Mouse (Mus musculus) liver, embryonic 16.5 days (tissue): ENCODE measurements around the gene Olfr839-ps1. TPM values are rescaled to one million over a fixed set of nuclear protein-coding genes. Genes with fewer than 3 reads are reported as not detected.

Experiments
- ATAC-seq: fragments of 200-750 bp; cut with Nextera tagmentation; 2 replicates; pipeline ENCODE4 v1.8.0; 2017; ENCODE audit warnings: low read depth, mild to moderate bottlenecking, moderate number of reproducible peaks, moderate library complexity
- H3K27ac ChIP-seq: fragments of 300-500 bp; sonication (generic); 2 replicates; pipeline ENCODE4 v1.5.1; 2014; ENCODE audit warnings: mild to moderate bottlenecking, low read length
- H3K27me3 ChIP-seq: fragments of 300-500 bp; sonication (generic); 2 replicates; pipeline ENCODE4 v1.6.1; 2014; ENCODE audit warnings: low read depth, low read length, mixed read lengths; ENCODE audit not compliant: control insufficient read depth, insufficient read depth
- H3K36me3 ChIP-seq: fragments of 300-500 bp; sonication (generic); 2 replicates; pipeline ENCODE4 v1.6.1; 2014; ENCODE audit warnings: mild to moderate bottlenecking; ENCODE audit not compliant: control insufficient read depth, insufficient read depth
- H3K4me1 ChIP-seq: fragments of 300-500 bp; sonication (generic); 2 replicates; pipeline ENCODE4 v1.6.1; 2014; ENCODE audit warnings: low read depth, low read length, mixed read lengths; ENCODE audit not compliant: control insufficient read depth
- H3K4me2 ChIP-seq: fragments of 300-500 bp; sonication (generic); 2 replicates; pipeline ENCODE4 v1.6.1; 2014; ENCODE audit warnings: low read depth, low read length, mixed read lengths
- H3K4me3 ChIP-seq: fragments of 300-500 bp; sonication (generic); 2 replicates; pipeline ENCODE4 v1.5.1; 2014; ENCODE audit warnings: low read depth, mild to moderate bottlenecking, low read length
- H3K9ac ChIP-seq: fragments of 300-500 bp; sonication (generic); 2 replicates; pipeline ENCODE4 v1.6.1; 2014; ENCODE audit warnings: low read depth, low read length
- H3K9me3 ChIP-seq: fragments of 300-500 bp; sonication (generic); replicated peaks from 2 replicates; pipeline ENCODE4 v1.6.1; 2016; ENCODE audit warnings: low read length; ENCODE audit not compliant: control insufficient read depth
- WGBS: fragments of 180-500 bp; shearing (Covaris S2); extraction: QIAGEN DNeasy Blood & Tissue Kit; methylation state at CpG from one replicate; pipeline ENCODE4 v1.1.7; 2014; ENCODE audit not compliant: insufficient replicate concordance; 5-methylcytosine and 5-hydroxymethylcytosine counted together
- polyA plus RNA-seq: library from polyadenylated mRNA; unstranded; fragments of >200 nt; fragmentation: Nextera tagmentation; extraction: Ambion mirVana; gene quantifications from 2 replicates; pipeline ENCODE4 v1.2.1, GENCODE M21; 2015

Gene Olfr839-ps1
- not detected in 2 replicates for polyA plus RNA-seq

DNA sequence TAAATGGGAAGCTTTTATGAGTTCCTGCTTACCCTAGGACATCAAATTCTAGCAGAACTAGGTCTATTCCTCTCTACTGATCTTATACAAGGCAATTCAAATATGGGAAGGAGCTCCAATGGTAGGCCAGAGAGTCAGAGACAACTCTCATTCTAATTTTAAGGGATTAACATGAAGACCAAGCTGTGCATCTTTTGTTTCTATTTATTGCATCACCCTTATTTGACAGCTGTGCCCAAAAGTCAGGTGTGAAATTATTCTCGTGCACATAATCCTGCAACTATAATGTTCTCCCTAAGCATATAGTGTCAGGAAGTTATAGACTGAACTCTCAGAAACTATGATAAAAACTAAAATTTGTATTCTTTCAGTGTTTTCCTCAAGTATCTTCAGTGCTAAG is at the start of gene Olfr839-ps1:
Gene Olfr839-ps1, minus strand, starts transcription at position 101 of the 400 bp plus-strand sequence.
- Histone ChIP-seq H3K4me3 (no peak within 1 kb of the TSS), H3K27ac (no peak within 1 kb of the TSS), H3K4me2 (no peak within 1 kb of the TSS), H3K27me3 (no peaks in the 10 kb centered on the region), H3K9me3 (no peaks in the 10 kb centered on the region), H3K9ac (no peak within 1 kb of the TSS), H3K4me1 (no peaks in the 10 kb centered on the region), H3K36me3 (no peaks in the 10 kb centered on the region)
- 50% methylated on average over 1 of the region's 1 CpGs for WGBS
- ATAC-seq = no peak

- H3K9me3 ChIP-seq = no peaks in the 10 kb centered on the region
- no peak within 1 kb of the TSS for H3K9ac ChIP-seq
- H3K4me1 ChIP-seq = no peaks in the 10 kb centered on the region
- no peak for ATAC-seq
- no peak within 1 kb of the TSS for H3K27ac ChIP-seq
- no peaks in the 10 kb centered on the region for H3K27me3 ChIP-seq
- H3K36me3 ChIP-seq = no peaks in the 10 kb centered on the region
- H3K4me3 ChIP-seq = no peak within 1 kb of the TSS
- no peak within 1 kb of the TSS for H3K4me2 ChIP-seq
- WGBS = 34% methylated on average over 1 of the region's 1 CpGs
These were observed 41.1 kb downstream of the Olfr839-ps1 start, which contains the start of gene Olfr837 for GRCm38 (mm10) chr9:19136017-19136416. Olfr837 (plus strand) TSS chr9:19136317.

DNA sequence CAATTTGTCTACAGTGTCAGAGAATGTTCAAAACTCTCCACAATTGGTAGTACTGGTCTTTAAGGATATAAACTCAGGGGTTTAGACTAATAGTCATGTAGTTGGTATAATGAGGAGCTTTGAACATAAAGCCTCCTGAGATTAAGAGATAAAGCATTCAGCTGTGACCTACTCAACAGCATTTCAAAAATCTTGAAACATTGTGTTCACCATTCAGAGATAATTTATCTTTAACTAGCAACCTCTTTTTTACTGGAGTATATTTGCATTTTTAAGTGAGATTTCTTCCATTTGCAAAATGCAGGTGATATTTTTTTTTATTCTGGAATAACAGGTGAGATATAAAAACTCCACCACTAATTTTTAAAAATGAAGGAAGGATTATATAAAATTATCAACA is 57.0 kb downstream of the Olfr839-ps1 start, which contains the start of gene Olfr836:
Gene Olfr836, plus strand, starts transcription at position 301 of the 400 bp plus-strand sequence.
- Histone ChIP-seq H3K36me3 (no peaks in the 10 kb centered on the region), H3K4me1 (no peaks in the 10 kb centered on the region), H3K4me2 (no peak within 1 kb of the TSS), H3K9me3 (no peaks in the 10 kb centered on the region), H3K27me3 (no peaks in the 10 kb centered on the region), H3K4me3 (no peak within 1 kb of the TSS), H3K9ac (no peak within 1 kb of the TSS), H3K27ac (no peak within 1 kb of the TSS)
- ATAC-seq = no peak

Other genes starting within 250 kb of the Olfr839-ps1 start
- not detected in 2 replicates for gene Olfr832, start 240.2 kb downstream of the Olfr839-ps1 start, polyA plus RNA-seq
- not detected in 2 replicates for gene Olfr834, start 189.3 kb downstream of the Olfr839-ps1 start, polyA plus RNA-seq
- gene Olfr835, start 144.6 kb downstream of the Olfr839-ps1 start, polyA plus RNA-seq = not detected in 2 replicates
- gene Olfr836, start 56.9 kb downstream of the Olfr839-ps1 start, polyA plus RNA-seq = not detected in 2 replicates
- gene Olfr837, start 41.0 kb downstream of the Olfr839-ps1 start, polyA plus RNA-seq = not detected in 2 replicates
- not detected in 2 replicates for gene Olfr843, start 74.7 kb upstream of the Olfr839-ps1 start, polyA plus RNA-seq
- not detected in 2 replicates for gene Olfr844, start 139.0 kb upstream of the Olfr839-ps1 start, polyA plus RNA-seq
- gene Olfr845, start 159.1 kb upstream of the Olfr839-ps1 start, polyA plus RNA-seq = not detected in 2 replicates
- gene Olfr846, start 186.7 kb upstream of the Olfr839-ps1 start, polyA plus RNA-seq = not detected in 2 replicates
- not detected in 2 replicates for gene Olfr847, start 201.4 kb upstream of the Olfr839-ps1 start, polyA plus RNA-seq